Mouse (Mus musculus) heart, postnatal 0 days (tissue): ENCODE results near the gene Ubl3.

Experiments used
- CTCF ChIP-seq: IDR thresholded peaks from 2 replicates; pipeline ENCODE4 v1.5.1; 2016; ENCODE audit warnings: antibody characterized with exemption, control low read depth, low read depth
- EP300 ChIP-seq: IDR thresholded peaks from 2 replicates; pipeline ENCODE4 v1.6.1; 2016; ENCODE audit warnings: antibody characterized with exemption, low read depth

- no peak for TF ChIP-seq EP300
- no peak for TF ChIP-seq CTCF
These were observed 3.3 kb downstream of the Ubl3 start for GRCm38 (mm10) chr5:148549307-148549706.
